Mouse (Mus musculus): Measurements from ENCODE around the gene Tmem221. TPM values are rescaled to one million over a fixed set of nuclear protein-coding genes. Genes with fewer than 3 reads are reported as not detected.

The Tmem221 gene
- polyA plus RNA-seq, 1 experiment from 2014 or later = 0.15 TPM

DNA sequence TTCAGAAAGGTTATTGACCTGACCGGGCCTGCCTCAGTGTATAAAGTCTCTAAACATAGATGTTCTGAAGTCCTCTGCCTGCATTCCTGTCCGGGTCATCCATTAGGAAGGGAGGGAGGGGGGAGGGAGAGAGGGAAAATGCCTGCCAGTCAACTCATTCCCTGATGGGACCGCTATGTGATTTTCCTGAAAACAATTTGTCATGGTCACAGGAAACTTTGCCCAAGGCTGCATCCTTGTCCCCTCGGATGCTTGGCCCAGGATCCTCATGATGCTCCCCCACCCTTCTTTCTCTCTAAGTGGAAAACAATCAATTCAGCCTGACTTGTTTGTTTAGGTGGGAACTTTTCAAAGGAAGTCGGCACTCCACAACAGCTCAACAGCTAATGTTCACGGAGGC lies 41.9 kb downstream of the Tmem221 start:
- 39% methylated on average over 6 of the region's 6 CpGs for WGBS
- H3K4me2 ChIP-seq (ENCODE audit: low read depth, low read length, severe bottlenecking) = no peak overlapping the region
- no peak overlapping the region for H3K9ac ChIP-seq (ENCODE audit: low read length)
- DNase-seq (ENCODE audit: low spot score) = no peak
- no peaks in the 10 kb centered on the region for H3K27me3 ChIP-seq (ENCODE audit: control insufficient read depth, insufficient read depth, low read length)
- H3K9me3 ChIP-seq (ENCODE audit: control insufficient read depth, low read length) = no peaks in the 10 kb centered on the region
- no peak for ATAC-seq (replicated peaks; ENCODE audit: low FRiP score)
- H3K4me3 ChIP-seq (ENCODE audit: low read depth, low read length) = no peak overlapping the region
- H3K36me3 ChIP-seq (ENCODE audit: control insufficient read depth, insufficient read depth, low read length) = no peaks in the 10 kb centered on the region
- no peaks in the 10 kb centered on the region for H3K4me1 ChIP-seq (replicated peaks; ENCODE audit: control insufficient read depth, insufficient read depth, low read length)
- H3K27ac ChIP-seq (ENCODE audit: low read depth, low read length) = no peak overlapping the region

GRCm38 (mm10) chr8:71515043-71515442 lies 43.6 kb downstream of the Tmem221 start:
- Histone ChIP-seq H3K4me3 (ENCODE audit: low read depth, low read length) (no peak overlapping the region), H3K9ac (ENCODE audit: low read length) (no peak overlapping the region), H3K4me2 (ENCODE audit: low read depth, low read length, severe bottlenecking) (no peak overlapping the region), H3K27ac (ENCODE audit: low read depth, low read length) (no peak overlapping the region), H3K27me3 (ENCODE audit: control insufficient read depth, insufficient read depth, low read length) (no peaks in the 10 kb centered on the region), H3K4me1 (replicated peaks; ENCODE audit: control insufficient read depth, insufficient read depth, low read length) (no peaks in the 10 kb centered on the region), H3K9me3 (ENCODE audit: control insufficient read depth, low read length) (no peaks in the 10 kb centered on the region), H3K36me3 (ENCODE audit: control insufficient read depth, insufficient read depth, low read length) (no peaks in the 10 kb centered on the region)
- WGBS = 73% methylated on average over 5 of the region's 5 CpGs
- DNase-seq (ENCODE audit: low spot score) (no peak), ATAC-seq (replicated peaks; ENCODE audit: low FRiP score) (no peak)

DNA sequence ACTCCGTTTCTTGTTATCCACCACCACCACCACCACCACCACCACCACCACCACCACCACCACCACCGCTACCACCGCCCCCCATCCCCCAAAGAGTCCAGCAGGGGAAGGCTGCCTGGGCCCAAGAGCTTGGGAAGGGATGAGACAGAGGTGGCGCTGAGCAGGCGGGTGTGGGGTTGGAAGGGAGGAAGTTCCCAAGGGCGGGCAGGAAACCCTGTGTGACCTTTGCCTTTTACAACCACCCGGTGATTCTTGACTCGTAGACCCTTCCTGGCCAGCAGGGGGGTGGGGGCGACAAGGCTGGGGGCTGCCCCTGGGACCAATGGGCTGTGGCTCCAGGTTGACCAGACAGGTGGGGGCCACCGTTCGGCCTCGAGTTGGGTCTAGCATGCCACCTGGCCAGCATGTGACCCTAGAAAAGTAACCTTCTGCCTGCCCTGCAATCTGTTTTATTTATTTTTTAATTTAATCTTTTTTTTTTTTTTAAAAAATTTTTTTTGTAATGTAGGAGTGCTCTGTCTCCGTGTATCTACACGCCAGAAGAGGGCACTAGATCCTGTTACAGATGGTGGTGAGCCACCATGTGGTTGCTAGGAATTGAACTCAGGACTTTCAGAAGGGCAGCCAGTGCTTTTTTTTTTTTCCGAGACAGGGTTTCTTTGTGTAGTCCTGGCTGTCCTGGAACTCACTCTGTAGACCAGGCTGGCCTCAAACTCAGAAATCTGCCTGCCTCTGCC lies 45.5 kb downstream of the Tmem221 start:
- Histone ChIP-seq H3K4me2 (ENCODE audit: low read depth, low read length, severe bottlenecking) (no peak overlapping the region), H3K27me3 (ENCODE audit: control insufficient read depth, insufficient read depth, low read length) (peaks cover 10% of the 10 kb centered on the region), H3K36me3 (ENCODE audit: control insufficient read depth, insufficient read depth, low read length) (no peaks in the 10 kb centered on the region), H3K27ac (ENCODE audit: low read depth, low read length) (no peak overlapping the region), H3K9ac (ENCODE audit: low read length) (no peak overlapping the region), H3K9me3 (ENCODE audit: control insufficient read depth, low read length) (no peaks in the 10 kb centered on the region), H3K4me3 (ENCODE audit: low read depth, low read length) (no peak overlapping the region), H3K4me1 (replicated peaks; ENCODE audit: control insufficient read depth, insufficient read depth, low read length) (peaks cover under 1% of the 10 kb centered on the region; the same call in 1 of the 2 replicates)
- DNase-seq (ENCODE audit: low spot score) (no peak), ATAC-seq (replicated peaks; ENCODE audit: low FRiP score) (no peak)
- WGBS = 74% methylated on average over 15 of the region's 15 CpGs

DNA sequence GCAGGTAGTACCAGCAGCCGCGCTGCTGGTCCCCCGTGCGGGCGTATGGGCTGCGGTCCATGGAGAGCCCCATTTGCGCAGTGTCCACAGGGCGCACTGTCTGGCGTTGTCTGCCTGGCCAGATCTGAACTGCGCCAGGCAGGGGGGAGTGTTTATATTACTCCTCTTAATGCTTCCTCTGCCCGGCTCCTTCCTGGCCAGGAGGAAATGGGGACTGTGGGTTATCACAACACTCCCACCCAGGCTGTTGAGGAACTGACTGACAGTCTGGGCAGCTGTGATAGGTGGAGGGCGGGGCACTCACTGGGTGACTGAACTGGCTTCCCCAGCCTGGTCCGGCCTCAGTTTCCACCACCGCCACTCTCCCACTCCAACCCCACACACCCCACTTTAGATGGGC lies 47.0 kb downstream of the Tmem221 start, which contains the start of gene Plvap:
Gene Plvap (minus strand): TSS at position 109 of the 400 bp plus-strand sequence.
- Histone ChIP-seq H3K27me3 (ENCODE audit: control insufficient read depth, insufficient read depth, low read length) (peaks cover 26% of the 10 kb centered on the region), H3K9me3 (ENCODE audit: control insufficient read depth, low read length) (no peaks in the 10 kb centered on the region), H3K4me3 (ENCODE audit: low read depth, low read length) (no peak within 1 kb of the TSS), H3K9ac (ENCODE audit: low read length) (no peak within 1 kb of the TSS), H3K4me2 (ENCODE audit: low read depth, low read length, severe bottlenecking) (no peak within 1 kb of the TSS), H3K4me1 (replicated peaks; ENCODE audit: control insufficient read depth, insufficient read depth, low read length) (peaks cover 5% of the 10 kb centered on the region; the same call in 1 of the 2 replicates), H3K36me3 (ENCODE audit: control insufficient read depth, insufficient read depth, low read length) (no peaks in the 10 kb centered on the region), H3K27ac (ENCODE audit: low read depth, low read length) (no peak within 1 kb of the TSS)
- WGBS = 70% methylated on average over 14 of the region's 14 CpGs
- DNase-seq (ENCODE audit: low spot score) = no peak
- no peak for ATAC-seq (replicated peaks; ENCODE audit: low FRiP score)

DNA sequence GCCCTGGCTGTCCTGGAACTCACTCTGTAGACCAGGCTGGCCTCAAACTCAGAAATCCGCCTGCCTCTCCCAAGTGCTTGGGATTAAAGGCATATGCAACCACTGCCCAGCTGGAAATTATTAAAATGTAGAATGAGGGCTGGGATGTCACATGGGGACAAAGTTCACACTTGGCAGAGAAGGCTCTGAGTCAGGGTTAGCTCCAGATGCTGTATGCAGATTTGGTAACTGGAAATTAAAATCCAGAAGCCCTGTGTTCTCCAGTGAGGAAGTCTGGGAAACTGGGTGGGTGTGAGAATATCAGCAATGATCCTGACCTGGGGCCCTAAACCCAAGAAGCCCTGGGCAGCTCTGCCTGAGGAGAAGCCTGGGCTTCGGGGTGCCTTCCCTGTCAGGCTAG lies 49.4 kb downstream of the Tmem221 start:
- Histone ChIP-seq H3K4me2 (ENCODE audit: low read depth, low read length, severe bottlenecking) (no peak overlapping the region), H3K4me3 (ENCODE audit: low read depth, low read length) (no peak overlapping the region), H3K36me3 (ENCODE audit: control insufficient read depth, insufficient read depth, low read length) (no peaks in the 10 kb centered on the region), H3K4me1 (replicated peaks; ENCODE audit: control insufficient read depth, insufficient read depth, low read length) (peaks cover 5% of the 10 kb centered on the region; the same call in 1 of the 2 replicates), H3K27ac (ENCODE audit: low read depth, low read length) (no peak overlapping the region), H3K9ac (ENCODE audit: low read length) (no peak overlapping the region), H3K27me3 (ENCODE audit: control insufficient read depth, insufficient read depth, low read length) (peaks cover 30% of the 10 kb centered on the region), H3K9me3 (ENCODE audit: control insufficient read depth, low read length) (no peaks in the 10 kb centered on the region)
- no peak for ATAC-seq (replicated peaks; ENCODE audit: low FRiP score)
- DNase-seq (ENCODE audit: low spot score) = no peak
- WGBS = 62% methylated on average over 2 of the region's 2 CpGs

DNA sequence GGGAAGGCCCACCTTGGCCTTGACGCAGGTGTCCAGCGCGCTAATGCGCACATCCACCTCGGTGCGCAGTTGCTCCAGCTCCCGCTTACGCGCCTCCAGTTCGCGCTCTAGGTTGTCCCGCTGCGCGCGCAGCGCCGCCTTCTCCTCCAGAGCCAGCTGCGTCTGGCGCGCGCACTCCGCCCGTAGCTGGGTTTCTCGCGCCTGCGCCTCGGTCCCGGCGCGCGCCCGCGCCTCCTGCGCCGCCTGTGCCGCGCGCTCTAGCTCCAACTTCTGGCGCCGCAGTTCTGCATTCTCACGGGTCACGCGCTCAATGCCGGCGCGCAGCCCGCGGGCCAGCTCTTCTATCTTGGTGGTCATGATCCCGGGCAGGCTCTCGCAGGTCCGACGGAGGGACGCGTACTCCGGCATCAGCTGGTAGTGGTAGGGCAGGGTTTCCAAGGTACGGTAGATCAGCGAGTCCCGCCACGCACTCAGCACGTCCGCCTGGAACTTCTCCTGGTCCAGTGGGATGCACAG lies 51.0 kb downstream of the Tmem221 start:
- DNase-seq (ENCODE audit: low spot score) = peak; percentile 89
- Histone ChIP-seq H3K27me3 (ENCODE audit: control insufficient read depth, insufficient read depth, low read length) (peaks cover 30% of the 10 kb centered on the region), H3K4me1 (replicated peaks; ENCODE audit: control insufficient read depth, insufficient read depth, low read length) (peaks cover 5% of the 10 kb centered on the region; the same call in 1 of the 2 replicates), H3K36me3 (ENCODE audit: control insufficient read depth, insufficient read depth, low read length) (no peaks in the 10 kb centered on the region), H3K9me3 (ENCODE audit: control insufficient read depth, low read length) (no peaks in the 10 kb centered on the region), H3K4me3 (ENCODE audit: low read depth, low read length) (peak overlapping the region; percentile 33), H3K4me2 (ENCODE audit: low read depth, low read length, severe bottlenecking) (peak overlapping the region; percentile 57), H3K9ac (ENCODE audit: low read length) (peak overlapping the region; percentile 17; the same call in 1 of the 2 replicates), H3K27ac (ENCODE audit: low read depth, low read length) (no peak overlapping the region)
- peak; percentile 77 for ATAC-seq (replicated peaks; ENCODE audit: low FRiP score)
- WGBS = under 1% methylated on average over 61 of the region's 61 CpGs

- Histone ChIP-seq H3K4me1 (replicated peaks; ENCODE audit: control insufficient read depth, insufficient read depth, low read length) (peaks cover 5% of the 10 kb centered on the region; the same call in 1 of the 2 replicates), H3K4me2 (ENCODE audit: low read depth, low read length, severe bottlenecking) (no peak overlapping the region), H3K36me3 (ENCODE audit: control insufficient read depth, insufficient read depth, low read length) (no peaks in the 10 kb centered on the region), H3K4me3 (ENCODE audit: low read depth, low read length) (no peak overlapping the region), H3K9me3 (ENCODE audit: control insufficient read depth, low read length) (no peaks in the 10 kb centered on the region), H3K27me3 (ENCODE audit: control insufficient read depth, insufficient read depth, low read length) (peaks cover 30% of the 10 kb centered on the region), H3K9ac (ENCODE audit: low read length) (no peak overlapping the region), H3K27ac (ENCODE audit: low read depth, low read length) (no peak overlapping the region)
- WGBS = 84% methylated on average over 4 of the region's 4 CpGs
- ATAC-seq (replicated peaks; ENCODE audit: low FRiP score) (no peak), DNase-seq (ENCODE audit: low spot score) (no peak)
Measured at GRCm38 (mm10) chr8:71505979-71506378, 52.7 kb downstream of the Tmem221 start.

GRCm38 (mm10) chr8:71505326-71505725 lies 53.3 kb downstream of the Tmem221 start:
- H3K36me3 ChIP-seq (ENCODE audit: control insufficient read depth, insufficient read depth, low read length) = no peaks in the 10 kb centered on the region
- no peak overlapping the region for H3K4me3 ChIP-seq (ENCODE audit: low read depth, low read length)
- peaks cover 5% of the 10 kb centered on the region; the same call in 1 of the 2 replicates for H3K4me1 ChIP-seq (replicated peaks; ENCODE audit: control insufficient read depth, insufficient read depth, low read length)
- no peak overlapping the region for H3K9ac ChIP-seq (ENCODE audit: low read length)
- H3K27ac ChIP-seq (ENCODE audit: low read depth, low read length) = no peak overlapping the region
- no peak for ATAC-seq (replicated peaks; ENCODE audit: low FRiP score)
- H3K27me3 ChIP-seq (ENCODE audit: control insufficient read depth, insufficient read depth, low read length) = peaks cover 30% of the 10 kb centered on the region
- no peak overlapping the region for H3K4me2 ChIP-seq (ENCODE audit: low read depth, low read length, severe bottlenecking)
- H3K9me3 ChIP-seq (ENCODE audit: control insufficient read depth, low read length) = no peaks in the 10 kb centered on the region
- DNase-seq (ENCODE audit: low spot score) = no peak
- WGBS = 96% methylated on average over 4 of the region's 4 CpGs

Measured in forebrain, embryonic 11.5 days (tissue).